Comparison of ENCODE assay signal across 32 mouse cellular contexts in the genomic region with DNA sequence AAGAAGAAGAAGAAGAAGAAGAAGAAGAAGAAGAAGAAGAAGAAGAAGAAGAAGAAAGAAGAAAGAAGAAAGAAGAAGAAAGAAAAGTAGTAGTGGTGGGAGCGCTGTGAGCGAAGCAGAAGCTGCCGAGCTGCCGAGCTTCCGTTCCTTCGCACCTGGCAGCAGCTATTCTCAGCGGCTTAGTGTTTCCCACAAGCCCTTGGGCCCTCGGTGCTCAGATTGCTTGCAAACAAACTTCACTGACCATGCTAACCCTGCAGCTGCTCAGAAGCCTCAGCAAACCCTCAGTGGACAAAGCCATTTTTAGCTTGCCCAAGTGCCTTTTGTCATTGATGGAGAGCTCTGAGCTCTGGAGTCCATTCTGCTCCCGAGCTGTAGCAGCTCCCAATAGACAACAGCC. TPM values are rescaled to one million over a fixed set of nuclear protein-coding genes. Genes with fewer than 3 reads are reported as not detected.
DNase-seq lines count a peak whose midpoint lies in the region; ATAC-seq and TF ChIP-seq lines count a peak whose summit lies in the region.
"Had no signal": no experiment of that assay in that cellular context is flagged by ENCODE, and none has a peak within 500 bp of the region (broad histone marks: within the 10 kb centered on the region; RNA-seq: fewer than 3 reads in every experiment).

No protein-coding gene starts in this region.

- H3K9me3 ChIP-seq in embryonic facial prominence, embryonic 14.5 days (ENCODE audit: control insufficient read depth, low read length), result no peaks in the 10 kb centered on the region
- H3K9me3 ChIP-seq in embryonic facial prominence, embryonic 10.5 days, result no peaks in the 10 kb centered on the region
- H3K9me3 ChIP-seq in heart, embryonic 16.5 days (replicated peaks; ENCODE audit: control insufficient read depth, low read length), result no peaks in the 10 kb centered on the region
- no peaks in the 10 kb centered on the region for H3K9me3 ChIP-seq in forebrain, embryonic 10.5 days
- H3K9me3 ChIP-seq: embryonic facial prominence, embryonic 15.5 days; forebrain, embryonic 13.5 days; heart, embryonic 10.5 days; limb, embryonic 13.5 days; liver, embryonic 12.5 days; neural tube, embryonic 12.5 days had no signal

- no peak overlapping the region for H3K4me3 ChIP-seq in embryonic facial prominence, embryonic 14.5 days (ENCODE audit: low read depth, low read length)
- no peak overlapping the region for H3K4me3 ChIP-seq in embryonic facial prominence, embryonic 10.5 days
- no peak overlapping the region for H3K4me3 ChIP-seq in heart, embryonic 16.5 days (ENCODE audit: low read length)
- no peak overlapping the region for H3K4me3 ChIP-seq in myocyte
- no peak overlapping the region for H3K4me3 ChIP-seq in forebrain, embryonic 10.5 days
- H3K4me3 ChIP-seq: embryonic facial prominence, embryonic 15.5 days; forebrain, embryonic 13.5 days; heart, embryonic 10.5 days; limb, embryonic 13.5 days; liver, embryonic 12.5 days; neural tube, embryonic 12.5 days had no signal

- no peak overlapping the region for H3K9ac ChIP-seq in embryonic facial prominence, embryonic 14.5 days (ENCODE audit: low read depth, low read length)
- no peak overlapping the region for H3K9ac ChIP-seq in heart, embryonic 16.5 days (ENCODE audit: low read length)
- H3K9ac ChIP-seq: embryonic facial prominence, embryonic 15.5 days; forebrain, embryonic 13.5 days; hindbrain, embryonic 14.5 days; limb, embryonic 13.5 days; liver, embryonic 12.5 days; liver, postnatal 0 days; neural tube, embryonic 12.5 days had no signal

- ATAC-seq in embryonic facial prominence, embryonic 14.5 days (ENCODE audit: low read depth), result no peak
- no peak for ATAC-seq in heart, embryonic 16.5 days (replicated peaks; ENCODE audit: extremely low read depth, insufficient read depth, low FRiP score)
- ATAC-seq: forebrain, embryonic 13.5 days; intestine, postnatal 0 days; liver, embryonic 12.5 days; liver, postnatal 0 days; lung, postnatal 0 days had no signal

- no peak overlapping the region for H3ac ChIP-seq in myocyte (ENCODE audit: control insufficient read depth, insufficient read length)

- no peaks in the 10 kb centered on the region for H3K27me3 ChIP-seq in embryonic facial prominence, embryonic 14.5 days (replicated peaks; ENCODE audit: control insufficient read depth, insufficient read depth, low read length)
- no peaks in the 10 kb centered on the region for H3K27me3 ChIP-seq in embryonic facial prominence, embryonic 10.5 days (replicated peaks; ENCODE audit: low read depth, poor library complexity, severe bottlenecking)
- H3K27me3 ChIP-seq in heart, embryonic 16.5 days (ENCODE audit: control insufficient read depth, insufficient read depth, low read length), result no peaks in the 10 kb centered on the region
- no peaks in the 10 kb centered on the region for H3K27me3 ChIP-seq in myocyte (ENCODE audit: control insufficient read depth, insufficient read depth, insufficient read length)
- H3K27me3 ChIP-seq in forebrain, embryonic 10.5 days (ENCODE audit: poor library complexity, severe bottlenecking), result no peaks in the 10 kb centered on the region
- H3K27me3 ChIP-seq: embryonic facial prominence, embryonic 15.5 days; forebrain, embryonic 13.5 days; limb, embryonic 13.5 days; liver, embryonic 12.5 days; neural tube, embryonic 12.5 days had no signal

- peak; percentile 69 for DNase-seq in embryonic facial prominence, embryonic 14.5 days (ENCODE audit: low spot score)
- DNase-seq in embryonic facial prominence, embryonic 10.5 days (ENCODE audit: low spot score), result no peak
- no peak for DNase-seq in heart, postnatal 10 days
- DNase-seq in gastrocnemius, adult 18-20 months (ENCODE audit: low spot score), result peak; percentile 19
- no peak for DNase-seq in adrenal gland, adult 8-10 months
- DNase-seq in forebrain, embryonic 10.5 days (ENCODE audit: extremely low spot score, low spot score), result no peak
- DNase-seq: adrenal gland, postnatal 14 days; cerebellum, adult 11-12 months; cerebellum, adult 9-11 months; embryo, embryonic 11 days; kidney, postnatal 14 days; layer of hippocampus, adult 9-11 months; liver, postnatal 0 days; midbrain, embryonic 14.5 days; right cerebral cortex, adult 18-20 months; thymus, adult 18-20 months; thymus, postnatal 36 days had no signal

- H3K79me2 ChIP-seq in myocyte (ENCODE audit: control insufficient read depth, insufficient read depth), result no peaks in the 10 kb centered on the region

- no peak overlapping the region for H3K4me2 ChIP-seq in embryonic facial prominence, embryonic 14.5 days (ENCODE audit: low read depth, low read length)
- H3K4me2 ChIP-seq in heart, embryonic 16.5 days (ENCODE audit: low read depth, low read length), result peak overlapping the region; percentile 32; the same call in 1 of the 2 replicates
- H3K4me2 ChIP-seq in myocyte (ENCODE audit: low read depth), result peak overlapping the region; percentile 49
- H3K4me2 ChIP-seq: embryonic facial prominence, embryonic 15.5 days; forebrain, embryonic 13.5 days; hindbrain, embryonic 14.5 days; limb, embryonic 13.5 days; liver, embryonic 12.5 days; neural tube, embryonic 12.5 days had no signal

- intact Hi-C loops in heart, postnatal 10 days (cut with DNase I), result no loop called here

- WGBS in embryonic facial prominence, embryonic 14.5 days, result 80% methylated on average over 9 of the region's 9 CpGs
- 89% methylated on average over 9 of the region's 9 CpGs for WGBS in embryonic facial prominence, embryonic 10.5 days
- 59% methylated on average over 9 of the region's 9 CpGs for WGBS in heart, embryonic 16.5 days
- 94% methylated on average over 9 of the region's 9 CpGs for WGBS in forebrain, embryonic 10.5 days

- H3K27ac ChIP-seq in embryonic facial prominence, embryonic 14.5 days (replicated peaks; ENCODE audit: low read depth, low read length), result no peak overlapping the region
- H3K27ac ChIP-seq in embryonic facial prominence, embryonic 10.5 days (replicated peaks), result no peak overlapping the region
- no peak overlapping the region for H3K27ac ChIP-seq in heart, embryonic 16.5 days (ENCODE audit: low read length)
- no peak overlapping the region for H3K27ac ChIP-seq in forebrain, embryonic 10.5 days
- H3K27ac ChIP-seq: embryonic facial prominence, embryonic 15.5 days; forebrain, embryonic 13.5 days; heart, embryonic 10.5 days; hindbrain, embryonic 14.5 days; limb, embryonic 13.5 days; liver, embryonic 12.5 days; macrophage; neural tube, embryonic 12.5 days; stomach, postnatal 0 days had no signal

- H3K36me3 ChIP-seq in embryonic facial prominence, embryonic 14.5 days (ENCODE audit: control insufficient read depth, insufficient read depth, low read length), result no peaks in the 10 kb centered on the region
- no peaks in the 10 kb centered on the region for H3K36me3 ChIP-seq in embryonic facial prominence, embryonic 10.5 days (replicated peaks)
- H3K36me3 ChIP-seq in heart, embryonic 16.5 days (ENCODE audit: control insufficient read depth, insufficient read depth), result no peaks in the 10 kb centered on the region
- H3K36me3 ChIP-seq in myocyte (ENCODE audit: control insufficient read depth, insufficient read depth), result no peaks in the 10 kb centered on the region
- H3K36me3 ChIP-seq in forebrain, embryonic 10.5 days (replicated peaks), result no peaks in the 10 kb centered on the region
- H3K36me3 ChIP-seq: embryonic facial prominence, embryonic 15.5 days; G1E; heart, embryonic 10.5 days; limb, embryonic 13.5 days; liver, embryonic 12.5 days; neural tube, embryonic 12.5 days had no signal

- no peaks in the 10 kb centered on the region for H3K4me1 ChIP-seq in embryonic facial prominence, embryonic 14.5 days (ENCODE audit: control insufficient read depth, insufficient read depth, low read length)
- no peaks in the 10 kb centered on the region for H3K4me1 ChIP-seq in embryonic facial prominence, embryonic 10.5 days
- H3K4me1 ChIP-seq in heart, embryonic 16.5 days (ENCODE audit: control insufficient read depth, insufficient read depth, low read length), result no peaks in the 10 kb centered on the region; the same call in 1 of the 2 replicates
- no peaks in the 10 kb centered on the region for H3K4me1 ChIP-seq in forebrain, embryonic 10.5 days
- H3K4me1 ChIP-seq: embryonic facial prominence, embryonic 15.5 days; forebrain, embryonic 13.5 days; limb, embryonic 13.5 days; liver, embryonic 12.5 days; neural tube, embryonic 12.5 days had no signal

- TF ChIP-seq POLR2A in myocyte (IDR thresholded peaks at IDR 0.05; ENCODE audit: insufficient read length, low read depth), result no peak

TF ChIP-seq in myocyte, 11 proteins besides CTCF, POLR2A, EP300 and RAD21:
- TF ChIP-seq MYOG (IDR thresholded peaks at IDR 0.05; ENCODE audit: control insufficient read depth in 1 of 3, insufficient read depth in 1 of 3, insufficient read length in 2 of 3, low read depth in 2 of 3) (peak; percentile 64 to 87 (median 67)), REST (IDR thresholded peaks at IDR 0.05; ENCODE audit: insufficient read depth, insufficient read length) (no peak), SRF (IDR thresholded peaks at IDR 0.05; ENCODE audit: control insufficient read depth, insufficient read length, low read depth) (no peak), MYOD1 (IDR thresholded peaks at IDR 0.05; ENCODE audit: control insufficient read depth in 1 of 3, insufficient read length in 2 of 3, low read depth in 2 of 3) (peak; percentile 77 to 83 (median 82)), TCF12 (IDR thresholded peaks at IDR 0.05; ENCODE audit: insufficient read depth, poor library complexity, severe bottlenecking) (peak; percentile 16), TCF3 (IDR thresholded peaks at IDR 0.05; ENCODE audit: insufficient read length, low read depth) (no peak), POLR2AphosphoS2 (IDR thresholded peaks at IDR 0.05; ENCODE audit: insufficient read length, low read depth) (no peak), USF1 (IDR thresholded peaks at IDR 0.05; ENCODE audit: low read depth) (no peak)

RNA-seq across cellular contexts. Expression of gene Arhgap24, which starts 54.1 kb away (rescaled TPM):
- polyA plus RNA-seq in embryonic facial prominence, embryonic 14.5 days (2014; fragmentation: Nextera tagmentation; extraction: Ambion mirVana), result 23.5 and 25.4 TPM in 2 replicates
- polyA plus RNA-seq in embryonic facial prominence, embryonic 10.5 days (2016; fragmentation: Nextera tagmentation; extraction: Ambion mirVana), result 5.6 and 8.4 TPM in 2 replicates
- 17.1 and 18.2 TPM in 2 replicates for polyA plus RNA-seq in heart, embryonic 16.5 days (2015; fragmentation: Nextera tagmentation; extraction: Ambion mirVana)
- 10 to 100 TPM; 13.9 to 17.3 TPM for total RNA-seq in heart, postnatal 10 days (2021)
- 10 to 100 TPM; 15.7 to 23.6 TPM for total RNA-seq in gastrocnemius, adult 18-20 months (2021)
- polyA plus RNA-seq in myocyte (2012; fragmentation: generic; extraction: Trizol), result 12.5 TPM
- total RNA-seq in adrenal gland, adult 8-10 months (2022), result 10 to 100 TPM in 2 of 4 experiments, 1 to 10 TPM in 2; 9.3 to 15.2 (median 11.9) TPM
- polyA plus RNA-seq in forebrain, embryonic 10.5 days (2016; fragmentation: Nextera tagmentation; extraction: Ambion mirVana), result 2.5 TPM in 2 replicates
- total RNA-seq: megakaryocyte-erythroid progenitor cell, adult 5-6 weeks had no signal
- polyA plus RNA-seq: G1E had no signal

Comparison
In these comparisons a context has a peak if more than half of its experiments do, and no peak if none do; other contexts are left out.
1. DNase-seq: peak in embryonic facial prominence, embryonic 14.5 days (single experiment) and gastrocnemius, adult 18-20 months (single experiment); none in embryonic facial prominence, embryonic 10.5 days (single experiment), heart, postnatal 10 days (0 of 2), adrenal gland, adult 8-10 months (single experiment) and forebrain, embryonic 10.5 days (single experiment).